Mouse (Mus musculus): ENCODE data around the gene Gpr161.
"Not testable (repeated sequence)": the region's sequence is repeated elsewhere in the genome, so short reads cannot be mapped to it uniquely, and the experiment has no call there.

The Gpr161 gene

GRCm38 (mm10) chr1:165308180-165308579, 12.6 kb downstream of the Gpr161 start:
- DNase-seq (ENCODE audit: extremely low read depth, low read depth) = no peak

GRCm38 (mm10) chr1:165316361-165316760, 20.8 kb downstream of the Gpr161 start:
- DNase-seq (ENCODE audit: extremely low read depth, low read depth) = no peak

- peak; percentile 34 for DNase-seq (ENCODE audit: extremely low read depth, low read depth)
Measured at GRCm38 (mm10) chr1:165320141-165320934, 24.7 kb downstream of the Gpr161 start.

GRCm38 (mm10) chr1:165321393-165321861, 25.8 kb downstream of the Gpr161 start:
- DNase-seq (ENCODE audit: extremely low read depth, low read depth) = no peak

- no peak for DNase-seq (ENCODE audit: extremely low read depth, low read depth)
Measured at GRCm38 (mm10) chr1:165321891-165322290, 26.3 kb downstream of the Gpr161 start.

- DNase-seq (ENCODE audit: extremely low read depth, low read depth) = peak; percentile 79
Measured at GRCm38 (mm10) chr1:165322934-165323333, 27.3 kb downstream of the Gpr161 start.

- no peak for DNase-seq (ENCODE audit: extremely low read depth, low read depth)
Measured at GRCm38 (mm10) chr1:165327370-165327769, 31.8 kb downstream of the Gpr161 start.

GRCm38 (mm10) chr1:165327831-165328230, 32.2 kb downstream of the Gpr161 start:
- DNase-seq (ENCODE audit: extremely low read depth, low read depth) = no peak

GRCm38 (mm10) chr1:165328384-165329289, 33.0 kb downstream of the Gpr161 start:
- not testable (repeated sequence) for DNase-seq (ENCODE audit: extremely low read depth, low read depth)

- no peak for DNase-seq (ENCODE audit: extremely low read depth, low read depth)
Measured at GRCm38 (mm10) chr1:165330859-165331258, 35.3 kb downstream of the Gpr161 start.

- no peak for DNase-seq (ENCODE audit: extremely low read depth, low read depth)
Measured at GRCm38 (mm10) chr1:165332797-165333196, 37.2 kb downstream of the Gpr161 start.

- DNase-seq (ENCODE audit: extremely low read depth, low read depth) = no peak
Measured at GRCm38 (mm10) chr1:165342126-165342525, 46.5 kb downstream of the Gpr161 start.

GRCm38 (mm10) chr1:165344453-165344852, 48.9 kb downstream of the Gpr161 start:
- DNase-seq (ENCODE audit: extremely low read depth, low read depth) = no peak

- no peak for DNase-seq (ENCODE audit: extremely low read depth, low read depth)
Measured at GRCm38 (mm10) chr1:165348627-165349026, 53.0 kb downstream of the Gpr161 start.

- no peak for DNase-seq (ENCODE audit: extremely low read depth, low read depth)
Measured at GRCm38 (mm10) chr1:165356347-165356746, 60.8 kb downstream of the Gpr161 start.

GRCm38 (mm10) chr1:165363271-165363670, 67.7 kb downstream of the Gpr161 start:
- no peak for DNase-seq (ENCODE audit: extremely low read depth, low read depth)

- no peak for DNase-seq (ENCODE audit: extremely low read depth, low read depth)
Measured at GRCm38 (mm10) chr1:165365057-165365456, 69.5 kb downstream of the Gpr161 start.

GRCm38 (mm10) chr1:165370990-165371389, 75.4 kb downstream of the Gpr161 start:
- no peak for DNase-seq (ENCODE audit: extremely low read depth, low read depth)

- no peak for DNase-seq (ENCODE audit: extremely low read depth, low read depth)
Measured at GRCm38 (mm10) chr1:165373839-165374238, 78.2 kb downstream of the Gpr161 start.
